Mouse (Mus musculus) hindbrain, postnatal 0 days (tissue): ENCODE results near the gene Rapgef5. TPM values are rescaled to one million over a fixed set of nuclear protein-coding genes. Genes with fewer than 3 reads are reported as not detected.

Experiments
- ATAC-seq: fragments of 200-750 bp; cut with Nextera tagmentation; 2 replicates; pipeline ENCODE4 v1.8.0; 2017; ENCODE audit warnings: mild to moderate bottlenecking, moderate TSS enrichment, moderate library complexity
- DNase-seq: peaks from one replicate; pipeline ENCODE4 v3.0.0-alpha.2; 2015; ENCODE audit warnings: low spot score
- H3K27ac ChIP-seq: fragments of 300-500 bp; sonication (generic); 2 replicates; pipeline ENCODE4 v1.5.1; 2014; ENCODE audit warnings: mild to moderate bottlenecking
- H3K27me3 ChIP-seq: fragments of 300-500 bp; sonication (generic); 2 replicates; pipeline ENCODE4 v1.6.1; 2014; ENCODE audit warnings: low read length, mixed read lengths; ENCODE audit not compliant: insufficient read depth
- H3K36me3 ChIP-seq: fragments of 300-500 bp; sonication (generic); 2 replicates; pipeline ENCODE4 v1.6.1; 2014; ENCODE audit warnings: low read length, mixed read lengths; ENCODE audit not compliant: insufficient read depth
- H3K4me1 ChIP-seq: fragments of 300-500 bp; sonication (generic); 2 replicates; pipeline ENCODE4 v1.6.1; 2014; ENCODE audit warnings: antibody characterized with exemption, low read length, mixed read lengths; ENCODE audit not compliant: insufficient read depth
- H3K4me2 ChIP-seq: fragments of 300-500 bp; sonication (generic); 2 replicates; pipeline ENCODE4 v1.6.1; 2014; ENCODE audit warnings: low read depth, mild to moderate bottlenecking, low read length, moderate library complexity, mixed read lengths
- H3K4me3 ChIP-seq: fragments of 300-500 bp; sonication (generic); 2 replicates; pipeline ENCODE4 v1.5.1; 2014; ENCODE audit warnings: low read length
- H3K9ac ChIP-seq: fragments of 300-500 bp; sonication (generic); replicated peaks from 2 replicates; pipeline ENCODE4 v1.6.1; 2014; ENCODE audit warnings: mild to moderate bottlenecking, low read length, moderate library complexity, mixed read lengths
- H3K9me3 ChIP-seq: fragments of 300-500 bp; sonication (generic); 2 replicates; pipeline ENCODE4 v1.6.1; 2016; ENCODE audit warnings: low read length, mixed read lengths
- CTCF ChIP-seq: IDR thresholded peaks from 2 replicates; pipeline ENCODE4 v1.5.1; 2016; ENCODE audit warnings: antibody characterized with exemption, control low read depth, low read depth
- WGBS: fragments of 180-500 bp; shearing (Covaris S2); extraction: QIAGEN DNeasy Blood & Tissue Kit; methylation state at CpG from one replicate; pipeline ENCODE4 v1.1.7; 2014; 5-methylcytosine and 5-hydroxymethylcytosine counted together
- polyA plus RNA-seq: library from polyadenylated mRNA; unstranded; fragments of >200 nt; fragmentation: Nextera tagmentation; extraction: Ambion mirVana; gene quantifications from 2 replicates; pipeline ENCODE4 v1.2.1, GENCODE M21; 2015
- total RNA-seq: library from RNA; depleted of rRNA; stranded (reverse); fragments of >200 nt; gene quantifications from 2 replicates; pipeline ENCODE4 v1.2.3, GENCODE M21; 2014

The Rapgef5 gene
- total and polyA plus RNA-seq, 2 experiments from 2014 or later: 25.5 to 38.4 TPM

DNA sequence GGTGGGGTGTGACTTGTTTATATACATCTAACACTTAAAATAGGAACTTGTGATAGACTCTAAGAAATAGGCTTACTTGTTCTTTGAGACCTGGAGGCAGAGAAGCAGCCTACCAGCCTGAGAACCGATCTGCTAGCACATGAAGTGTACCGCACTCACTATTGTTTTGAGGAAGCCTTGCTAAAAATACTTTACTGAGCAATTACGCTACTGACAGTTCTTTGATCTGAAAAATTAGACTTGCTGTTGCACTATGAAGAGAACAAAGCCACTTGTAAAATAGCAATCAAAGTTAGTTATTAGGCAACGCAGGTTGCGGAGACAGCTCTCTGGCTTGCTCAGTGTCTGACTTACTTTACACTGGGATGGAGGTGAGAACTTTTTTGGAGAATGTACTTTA is 37.1 kb downstream of the Rapgef5 start:
- no peak for ATAC-seq

DNA sequence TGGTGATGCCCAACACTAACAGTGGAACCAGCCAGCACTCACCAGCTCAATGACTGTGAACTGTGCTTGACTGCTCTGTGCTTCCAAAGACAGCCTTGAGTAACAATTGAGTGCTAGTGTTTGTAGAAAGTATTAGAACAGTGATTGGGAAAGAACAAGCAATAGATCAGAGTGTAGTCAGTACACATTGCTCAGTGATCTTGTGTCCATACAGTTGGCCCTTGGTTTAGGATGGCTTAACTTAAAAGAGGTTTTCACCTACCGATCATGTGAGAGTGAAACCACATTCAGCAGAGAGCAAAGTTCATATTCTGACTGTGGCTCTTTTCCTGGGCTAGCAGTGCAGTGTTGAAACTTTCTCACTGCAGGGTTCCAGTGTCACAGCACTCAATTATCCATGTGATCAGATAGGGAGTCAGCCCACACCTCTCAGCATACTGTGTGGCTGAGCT is 38.4 kb downstream of the Rapgef5 start:
- Histone ChIP-seq H3K27me3 (no peaks in the 10 kb centered on the region), H3K4me2 (no peak overlapping the region), H3K4me3 (no peak overlapping the region), H3K36me3 (no peaks in the 10 kb centered on the region), H3K27ac (no peak overlapping the region), H3K9me3 (no peaks in the 10 kb centered on the region), H3K4me1 (no peaks in the 10 kb centered on the region), H3K9ac (no peak overlapping the region)
- TF ChIP-seq CTCF: no peak
- ATAC-seq (no peak), DNase-seq (no peak)
- 86% methylated on average over 1 of the region's 1 CpGs for WGBS

More for the DNA sequence above, 37.1 kb downstream of the Rapgef5 start:
- H3K4me2 ChIP-seq: no peak overlapping the region
- no peaks in the 10 kb centered on the region for H3K36me3 ChIP-seq
- DNase-seq: no peak
- no peak overlapping the region for H3K9ac ChIP-seq
- no peaks in the 10 kb centered on the region for H3K4me1 ChIP-seq
- H3K27ac ChIP-seq: no peak overlapping the region
- no peak for TF ChIP-seq CTCF
- WGBS: 87% methylated on average over 5 of the region's 5 CpGs
- no peak overlapping the region for H3K4me3 ChIP-seq
- H3K9me3 ChIP-seq: no peaks in the 10 kb centered on the region
- H3K27me3 ChIP-seq: no peaks in the 10 kb centered on the region

DNA sequence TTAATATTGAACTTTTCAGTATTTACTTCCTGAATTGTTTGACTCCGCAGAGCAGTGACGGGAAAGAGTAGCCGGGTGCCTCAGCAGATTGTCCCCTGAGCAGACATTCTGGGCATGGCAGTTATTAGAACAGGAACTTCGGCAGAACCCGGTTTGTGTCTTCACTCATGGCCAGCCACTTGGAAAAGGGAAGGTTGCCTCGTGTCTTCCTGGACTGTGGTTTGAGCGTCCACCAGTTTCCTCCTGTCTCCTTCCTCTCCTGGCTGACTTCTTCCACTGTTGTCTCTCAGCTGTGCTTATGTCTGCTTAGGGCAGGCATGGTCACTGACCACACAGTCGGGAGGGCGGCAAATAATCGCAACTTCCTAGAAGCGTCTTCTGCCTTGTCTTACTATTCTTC is 44.2 kb downstream of the Rapgef5 start:
- Histone ChIP-seq H3K4me3 (no peak overlapping the region), H3K4me2 (no peak overlapping the region), H3K9me3 (no peaks in the 10 kb centered on the region), H3K9ac (no peak overlapping the region), H3K36me3 (no peaks in the 10 kb centered on the region), H3K27ac (no peak overlapping the region), H3K27me3 (no peaks in the 10 kb centered on the region), H3K4me1 (no peaks in the 10 kb centered on the region)
- 81% methylated on average over 11 of the region's 11 CpGs for WGBS
- no peak for ATAC-seq
- TF ChIP-seq CTCF: no peak
- no peak for DNase-seq

DNA sequence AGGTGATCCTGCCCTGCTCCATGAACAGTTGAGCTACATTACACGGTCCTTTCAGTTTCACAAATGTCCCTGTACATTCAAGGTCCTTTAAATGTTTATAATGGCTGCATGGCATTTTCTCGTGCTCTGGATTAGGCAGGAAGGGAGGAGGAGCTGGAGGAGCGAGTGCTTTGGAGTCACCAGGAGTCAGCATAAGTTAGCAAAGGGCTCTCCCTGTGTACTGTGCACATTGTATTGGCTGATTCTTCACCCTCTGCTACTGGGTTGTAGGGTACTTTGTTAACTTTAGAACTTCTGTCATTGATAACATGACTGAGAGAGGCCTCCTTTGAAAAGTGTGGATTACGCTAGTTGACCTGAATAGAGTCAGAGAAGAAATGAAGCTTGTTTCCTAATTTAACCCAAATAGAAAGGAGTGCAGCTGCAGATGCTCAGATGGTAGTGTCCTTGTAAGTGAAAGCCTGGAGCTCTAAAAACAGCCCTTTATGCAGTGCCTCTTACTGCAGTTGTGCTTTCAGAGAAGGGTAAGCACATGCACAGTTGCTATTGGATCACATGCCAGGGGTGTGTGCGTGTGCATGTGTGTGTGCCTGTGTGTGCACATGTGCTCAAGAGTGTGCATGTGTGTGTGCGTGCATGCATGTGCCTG is 45.3 kb downstream of the Rapgef5 start:
- no peak overlapping the region for H3K27ac ChIP-seq
- ATAC-seq (no peak), DNase-seq (no peak)
- 73% methylated on average over 6 of the region's 6 CpGs for WGBS
- no peaks in the 10 kb centered on the region for H3K36me3 ChIP-seq
- no peak for TF ChIP-seq CTCF
- no peak overlapping the region for H3K4me2 ChIP-seq
- no peaks in the 10 kb centered on the region for H3K4me1 ChIP-seq
- H3K9me3 ChIP-seq: no peaks in the 10 kb centered on the region
- H3K27me3 ChIP-seq: no peaks in the 10 kb centered on the region
- no peak overlapping the region for H3K4me3 ChIP-seq
- H3K9ac ChIP-seq: no peak overlapping the region

DNA sequence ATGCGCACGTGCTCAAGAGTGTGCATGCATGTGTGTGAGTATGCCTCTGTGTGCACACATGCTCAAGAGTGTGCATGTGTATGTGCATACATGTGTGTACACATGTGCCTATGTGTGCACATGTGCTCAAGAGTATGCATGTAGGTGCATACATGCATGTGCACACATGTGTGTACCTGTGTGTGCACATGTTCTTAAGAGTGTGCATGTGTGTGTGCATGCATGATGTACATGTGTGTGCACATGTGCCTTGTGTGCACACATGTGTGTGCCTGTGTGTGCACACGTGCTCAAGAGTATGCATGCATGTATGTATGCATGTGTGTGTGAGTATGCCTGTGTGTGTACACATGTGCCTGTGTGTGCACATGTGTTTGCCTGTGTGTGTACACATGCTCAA is 45.8 kb downstream of the Rapgef5 start:
- ATAC-seq: no peak
- no peaks in the 10 kb centered on the region for H3K27me3 ChIP-seq
- no peaks in the 10 kb centered on the region for H3K4me1 ChIP-seq
- H3K27ac ChIP-seq: no peak overlapping the region
- WGBS: 93% methylated on average over 3 of the region's 3 CpGs
- no peak for TF ChIP-seq CTCF
- no peaks in the 10 kb centered on the region for H3K36me3 ChIP-seq
- H3K9me3 ChIP-seq: no peaks in the 10 kb centered on the region
- no peak for DNase-seq
- H3K4me3 ChIP-seq: no peak overlapping the region
- H3K9ac ChIP-seq: no peak overlapping the region
- no peak overlapping the region for H3K4me2 ChIP-seq

DNA sequence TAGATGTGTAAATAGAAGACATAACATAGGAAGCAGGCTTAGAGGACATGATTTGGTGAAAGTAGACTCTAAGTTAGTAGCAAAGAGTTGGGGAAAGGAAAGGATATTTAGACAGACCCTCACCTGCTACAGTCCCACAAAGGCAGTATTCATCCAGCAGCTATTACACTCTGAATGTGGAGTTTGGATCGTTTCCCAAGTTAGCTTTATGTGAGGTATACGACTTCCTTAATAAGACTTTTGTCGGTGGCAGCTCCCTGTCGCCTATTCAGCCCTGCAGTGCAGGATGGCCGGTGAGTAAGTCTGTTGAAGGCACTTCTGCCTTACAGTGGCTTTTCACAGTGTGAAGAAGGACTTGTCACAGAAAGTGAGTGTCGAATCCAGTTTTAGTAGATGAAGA is 47.6 kb downstream of the Rapgef5 start:
- Histone ChIP-seq H3K36me3 (no peaks in the 10 kb centered on the region), H3K4me2 (no peak overlapping the region), H3K27me3 (no peaks in the 10 kb centered on the region), H3K4me3 (no peak overlapping the region), H3K4me1 (no peaks in the 10 kb centered on the region), H3K9ac (no peak overlapping the region), H3K9me3 (no peaks in the 10 kb centered on the region), H3K27ac (no peak overlapping the region)
- no peak for ATAC-seq
- WGBS: 67% methylated on average over 6 of the region's 6 CpGs
- TF ChIP-seq CTCF: no peak
- DNase-seq: no peak

DNA sequence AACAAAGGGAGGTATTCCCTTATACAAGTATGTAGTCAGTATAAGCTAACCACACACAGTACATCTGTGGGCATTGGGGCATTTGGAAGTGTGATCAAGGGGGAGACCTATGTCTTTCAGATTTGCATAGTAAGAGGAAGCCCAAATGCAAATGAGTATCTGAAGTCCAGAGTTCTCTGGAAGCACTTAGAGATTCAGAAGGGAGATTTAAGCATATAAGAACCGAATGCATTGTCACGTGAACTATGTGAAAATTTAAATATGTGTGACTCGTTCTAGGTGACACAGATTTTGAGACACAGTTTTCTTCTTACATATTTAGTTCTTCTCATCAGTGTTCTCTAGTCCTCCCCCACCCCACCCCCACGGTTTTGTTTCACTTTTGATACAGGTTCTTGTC is 50.0 kb downstream of the Rapgef5 start:
- no peaks in the 10 kb centered on the region for H3K9me3 ChIP-seq
- H3K4me1 ChIP-seq: no peaks in the 10 kb centered on the region
- 83% methylated on average over 4 of the region's 4 CpGs for WGBS

More for the DNA sequence above, 50.0 kb downstream of the Rapgef5 start:
- Histone ChIP-seq H3K4me2 (no peak overlapping the region), H3K9ac (no peak overlapping the region), H3K36me3 (no peaks in the 10 kb centered on the region), H3K27ac (no peak overlapping the region), H3K4me3 (no peak overlapping the region), H3K27me3 (no peaks in the 10 kb centered on the region)
- TF ChIP-seq CTCF: no peak
- ATAC-seq (no peak), DNase-seq (no peak)
